In the genomic region with DNA sequence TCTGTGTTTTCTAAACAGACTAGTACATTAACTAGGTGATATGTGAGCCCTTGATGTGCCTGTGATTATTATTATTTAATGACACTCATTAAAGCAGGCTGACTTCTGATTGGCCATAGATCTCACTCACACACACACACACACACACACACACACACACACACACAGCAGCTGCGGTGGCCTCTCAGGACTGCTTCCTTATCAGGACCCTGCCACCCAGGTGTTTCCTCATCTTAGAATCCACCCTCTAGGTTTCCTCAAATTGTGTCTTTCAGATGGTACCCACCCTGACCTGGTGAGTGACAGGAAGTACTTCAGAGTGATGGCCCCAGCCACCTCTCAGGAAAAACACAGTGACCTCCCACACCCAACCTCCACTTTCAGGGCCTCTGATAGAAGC, we compare ENCODE assay signal across 8 mouse cellular contexts. TPM values are rescaled to one million over a fixed set of nuclear protein-coding genes. Genes with fewer than 3 reads are reported as not detected.
DNase-seq lines count a peak whose midpoint lies in the region; ATAC-seq and TF ChIP-seq lines count a peak whose summit lies in the region.
"Had no signal": no experiment of that assay in that cellular context is flagged by ENCODE, and none has a peak within 500 bp of the region (broad histone marks: within the 10 kb centered on the region; RNA-seq: fewer than 3 reads in every experiment).

No protein-coding gene starts in this region.

- TF ChIP-seq POLR2A in CH12.LX (IDR thresholded peaks at IDR 0.05; ENCODE audit: low read depth, low read length), result 0 out of 2 replicates have a peak, but pooled peaks have one; percentile 1

- in situ Hi-C loops in CH12.LX (cut with MboI; ENCODE audit: low pct_ligation_motif_present, low pct_unique_long_range_greater_than_20kb, low sequenced_read_pairs), result loop anchor here (5.0 kb wide), 1 partner anchor 54 kb away; no protein-coding TSS in a partner anchor

- no peak overlapping the region for H3K4me2 ChIP-seq in CH12.LX (ENCODE audit: insufficient read depth, low read depth, poor library complexity, severe bottlenecking)
- no peak overlapping the region for H3K4me2 ChIP-seq in hindbrain, embryonic 16.5 days (ENCODE audit: low read length)

- no peaks in the 10 kb centered on the region for H3K27me3 ChIP-seq in CH12.LX (replicated peaks)
- H3K27me3 ChIP-seq in hindbrain, embryonic 16.5 days (replicated peaks; ENCODE audit: control insufficient read depth, insufficient read depth, low read length), result no peaks in the 10 kb centered on the region
- H3K27me3 ChIP-seq: megakaryocyte, embryonic 14.5 days had no signal

- H3K4me3 ChIP-seq in CH12.LX (replicated peaks in 1 of 3; ENCODE audit: low read depth in 2 of 3, low read length in 2 of 3, poor library complexity in 1 of 3), result no peak overlapping the region
- H3K4me3 ChIP-seq in hindbrain, embryonic 16.5 days (ENCODE audit: low read length), result no peak overlapping the region
- H3K4me3 ChIP-seq: megakaryocyte, embryonic 14.5 days had no signal

- peaks cover 50 to 97% of the 10 kb centered on the region in 2 experiments for H3K4me1 ChIP-seq in CH12.LX (ENCODE audit: control insufficient read depth in 1 of 2, insufficient read depth in 2 of 2)
- peaks cover 26% of the 10 kb centered on the region for H3K4me1 ChIP-seq in hindbrain, embryonic 16.5 days (ENCODE audit: control insufficient read depth, insufficient read depth, low read depth, low read length)

- peak; percentile 76 for ATAC-seq in common myeloid progenitor, adult 5-6 weeks (replicated peaks; ENCODE audit: low read depth, poor library complexity, severe bottlenecking)
- no peak for ATAC-seq in hindbrain, embryonic 16.5 days

- H3K9me3 ChIP-seq in CH12.LX (replicated peaks; ENCODE audit: low read length), result no peaks in the 10 kb centered on the region
- H3K9me3 ChIP-seq in hindbrain, embryonic 16.5 days (ENCODE audit: control insufficient read depth, low read length), result no peaks in the 10 kb centered on the region
- H3K9me3 ChIP-seq: megakaryocyte, embryonic 14.5 days had no signal

- peak; percentile 85 for TF ChIP-seq EP300 in CH12.LX (IDR thresholded peaks at IDR 0.05; ENCODE audit: low read length)

- H3K36me3 ChIP-seq in CH12.LX (replicated peaks in 1 of 2; ENCODE audit: control insufficient read depth in 1 of 2, insufficient read depth in 1 of 2, low read length in 1 of 2), result no peaks in the 10 kb centered on the region
- no peaks in the 10 kb centered on the region for H3K36me3 ChIP-seq in hindbrain, embryonic 16.5 days (ENCODE audit: control insufficient read depth, insufficient read depth, low read length)

- TF ChIP-seq RAD21 in CH12.LX (IDR thresholded peaks at IDR 0.05; ENCODE audit: low read depth, low read length), result no peak

- 91% methylated on average over 1 of the region's 1 CpGs for WGBS in hindbrain, embryonic 16.5 days

- H3K79me2 ChIP-seq in CH12.LX (replicated peaks; ENCODE audit: control insufficient read depth, extremely low read depth, insufficient read depth, poor library complexity, severe bottlenecking), result no peaks in the 10 kb centered on the region

- peak overlapping the region; percentile 79 for H3K27ac ChIP-seq in CH12.LX (ENCODE audit: insufficient read depth, low read depth)
- peak overlapping the region; percentile 80 for H3K27ac ChIP-seq in hindbrain, embryonic 16.5 days (ENCODE audit: low read depth, low read length)

- TF ChIP-seq CTCF in CH12.LX (conservative IDR thresholded peaks at IDR 0.05 in 1 of 2, IDR thresholded peaks at IDR 0.05 in 1 of 2; ENCODE audit: low read depth in 2 of 2, low read length in 2 of 2), result no peak

- DNase-seq in CH12.LX (ENCODE audit: extremely low read depth), result peak; percentile 89
- DNase-seq in lung, postnatal 4 days, result peak; percentile 16 to 31
- peak; percentile 20 to 31 for DNase-seq in thymus, postnatal 36 days
- no peak for DNase-seq in frontal cortex, postnatal 14 days (ENCODE audit: low spot score in 2 of 2)
- no peak for DNase-seq in cerebellum, postnatal 14 days

- peak overlapping the region; percentile 46; the same call in 1 of the 2 replicates for H3K9ac ChIP-seq in CH12.LX (ENCODE audit: insufficient read depth, low read depth)
- no peak overlapping the region for H3K9ac ChIP-seq in hindbrain, embryonic 16.5 days (ENCODE audit: low read depth, low read length)

- dilution Hi-C loops in CH12.LX (cut with MboI; ENCODE audit: extremely low pct_ligation_motif_present, extremely low pct_unique_long_range_greater_than_20kb, low sequenced_read_pairs), result no loop called here

TF ChIP-seq in CH12.LX, 34 proteins besides CTCF, POLR2A, EP300 and RAD21:
- TF ChIP-seq MEF2A (IDR thresholded peaks at IDR 0.05; ENCODE audit: borderline replicate concordance, low read depth, low read length) (peak; percentile 73), SIN3A (IDR thresholded peaks at IDR 0.05; ENCODE audit: low read length) (0 out of 2 replicates have a peak, but pooled peaks have one; percentile 55), ELF1 (IDR thresholded peaks at IDR 0.05; ENCODE audit: low read depth, low read length) (peak; percentile 48; the same call in 1 of the 2 replicates), E2F4 (IDR thresholded peaks at IDR 0.05; ENCODE audit: insufficient replicate concordance, low read depth, low read length) (no peak), TCF12 (IDR thresholded peaks at IDR 0.05; ENCODE audit: low read depth, low read length) (peak; percentile 98), ZKSCAN1 (IDR thresholded peaks at IDR 0.05; ENCODE audit: borderline replicate concordance, low read depth, low read length) (no peak), KAT2A (IDR thresholded peaks at IDR 0.05; ENCODE audit: insufficient replicate concordance, low read length) (no peak), MYC (IDR thresholded peaks at IDR 0.05; ENCODE audit: low read depth, low read length) (0 out of 2 replicates have a peak, but pooled peaks have one; percentile 40), ETS1 (conservative IDR thresholded peaks at IDR 0.05; ENCODE audit: low read depth, low read length) (peak; percentile 88), IRF4 (IDR thresholded peaks at IDR 0.05; ENCODE audit: low read depth, low read length) (peak; percentile 59), RCOR1 (conservative IDR thresholded peaks at IDR 0.05; ENCODE audit: low read depth, low read length) (peak; percentile 72), BHLHE40 (IDR thresholded peaks at IDR 0.05; ENCODE audit: low read depth, low read length) (peak; percentile 77)

RNA-seq across cellular contexts. Expression of a gene that starts 52.0 kb away (rescaled TPM):
- total RNA-seq in CH12.LX (2012; rRNA removed) (42.3 and 50.7 TPM in 2 replicates), CH12.LX (2014; rRNA removed) (26.2 and 32.7 TPM in 2 replicates)
- polyA plus RNA-seq in CH12.LX (2012; ENCODE audit: insufficient read length, low read depth), result 175 and 192 TPM in 2 replicates
- total RNA-seq in common myeloid progenitor, adult 5-6 weeks (2017), result 14.5 and 17.7 TPM in 2 replicates
- polyA plus RNA-seq in hindbrain, embryonic 16.5 days (2015; fragmentation: Nextera tagmentation; extraction: Ambion mirVana), result 38.0 and 50.8 TPM in 2 replicates

Comparison
In these comparisons a context has a peak if more than half of its experiments do, and no peak if none do; other contexts are left out.
1. DNase-seq: peak in CH12.LX (single experiment), lung, postnatal 4 days (2 of 2) and thymus, postnatal 36 days (2 of 2); none in frontal cortex, postnatal 14 days (0 of 2) and cerebellum, postnatal 14 days (0 of 2).